Mouse (Mus musculus) forebrain, postnatal 0 days (tissue): ENCODE data around the gene BC024978. TPM values are rescaled to one million over a fixed set of nuclear protein-coding genes. Genes with fewer than 3 reads are reported as not detected.

Source experiments
- ATAC-seq: fragments of 200-750 bp; cut with Nextera tagmentation; 2 replicates; pipeline ENCODE4 v1.8.0; 2017; ENCODE audit warnings: mild to moderate bottlenecking, moderate library complexity
- DNase-seq: peaks from one replicate; pipeline ENCODE4 v3.0.0-alpha.2; 2015
- H3K27ac ChIP-seq: fragments of 300-500 bp; sonication (generic); 2 replicates; pipeline ENCODE4 v1.5.1; 2014; ENCODE audit warnings: low read depth, mild to moderate bottlenecking, antibody characterized with exemption, low read length, moderate library complexity, mixed read lengths
- H3K27me3 ChIP-seq: fragments of 300-500 bp; sonication (generic); 2 replicates; pipeline ENCODE4 v1.6.1; 2014; ENCODE audit warnings: mild to moderate bottlenecking, low read length, mixed read lengths; ENCODE audit not compliant: insufficient read depth
- H3K36me3 ChIP-seq: fragments of 300-500 bp; sonication (generic); 2 replicates; pipeline ENCODE4 v1.6.1; 2014; ENCODE audit warnings: mild to moderate bottlenecking, moderate library complexity; ENCODE audit not compliant: insufficient read depth
- H3K4me1 ChIP-seq: fragments of 300-500 bp; sonication (generic); 2 replicates; pipeline ENCODE4 v1.6.1; 2014; ENCODE audit warnings: antibody characterized with exemption; ENCODE audit not compliant: insufficient read depth
- H3K4me2 ChIP-seq: fragments of 300-500 bp; sonication (generic); 2 replicates; pipeline ENCODE4 v1.6.1; 2014; ENCODE audit warnings: low read depth, mild to moderate bottlenecking, moderate library complexity
- H3K4me3 ChIP-seq: fragments of 300-500 bp; sonication (generic); 2 replicates; pipeline ENCODE4 v1.5.1; 2014; ENCODE audit warnings: low read depth, low read length, mixed read lengths
- H3K9ac ChIP-seq: fragments of 300-500 bp; sonication (generic); 2 replicates; pipeline ENCODE4 v1.6.1; 2014; ENCODE audit warnings: mild to moderate bottlenecking
- H3K9me3 ChIP-seq: fragments of 300-500 bp; sonication (generic); 2 replicates; pipeline ENCODE4 v1.6.1; 2016; ENCODE audit warnings: low read length
- CTCF ChIP-seq: sonication (generic); IDR thresholded peaks from 2 replicates; pipeline ENCODE4 v1.5.1; 2016; ENCODE audit warnings: antibody characterized with exemption, control low read depth, low read depth
- WGBS: fragments of 180-500 bp; shearing (Covaris S2); extraction: QIAGEN DNeasy Blood & Tissue Kit; methylation state at CpG from one replicate; pipeline ENCODE4 v1.1.7; 2014; 5-methylcytosine and 5-hydroxymethylcytosine counted together
- microRNA counts: library from miRNA; unstranded; fragments of <30 nt; microRNA quantifications from one replicate; lab custom pipeline; 2015
- microRNA-seq, 2 experiments: library from miRNA; unstranded; fragments of <30 nt; microRNA quantifications; one replicate each; pipeline ENCODE4; 2016
- polyA plus RNA-seq: library from polyadenylated mRNA; unstranded; fragments of >200 nt; fragmentation: Nextera tagmentation; extraction: Ambion mirVana; gene quantifications from 2 replicates; pipeline ENCODE4 v1.2.1, GENCODE M21; 2015
- total RNA-seq: library from RNA; depleted of rRNA; stranded (reverse); fragments of >200 nt; gene quantifications from 2 replicates; pipeline ENCODE4 v1.2.3, GENCODE M21; 2014; rRNA removed

Gene BC024978
- total and polyA plus RNA-seq, 2 experiments from 2014 or later, result 2.0 to 5.7 TPM

DNA sequence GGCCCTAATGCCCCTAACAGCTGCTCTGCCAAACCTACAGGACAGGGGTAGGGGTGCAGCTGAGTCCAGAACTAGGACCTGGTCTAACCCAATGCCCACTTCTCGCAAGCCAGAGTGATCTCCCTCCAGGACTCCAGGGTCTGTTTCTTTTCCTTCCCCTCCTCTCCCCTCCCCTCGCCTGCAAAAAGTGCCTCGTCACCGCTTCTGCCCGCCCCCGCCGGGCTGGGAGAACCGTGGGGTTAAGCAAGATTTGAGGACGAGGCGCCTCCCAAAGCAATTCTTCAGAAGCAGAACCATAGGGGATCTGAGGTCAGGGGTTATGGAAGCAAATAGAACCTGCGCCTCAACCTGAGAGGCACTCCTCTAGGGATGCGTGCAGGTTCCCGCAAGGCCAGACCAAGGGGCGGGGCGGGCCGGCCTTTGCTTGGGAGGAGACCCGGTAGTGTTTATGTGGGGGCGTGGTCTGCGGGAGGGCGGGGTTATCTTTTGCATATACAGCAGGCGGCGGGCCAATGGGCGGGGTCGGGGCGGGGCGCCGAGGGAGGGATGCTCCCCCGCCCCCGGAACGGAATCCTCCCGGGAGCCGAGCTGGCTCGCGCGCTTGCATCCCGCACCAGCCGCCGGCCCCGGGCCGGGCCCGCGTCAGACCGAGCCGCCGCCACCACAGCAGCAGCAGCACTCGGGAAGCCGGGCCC, 62.8 kb downstream of the BC024978 start, which contains the start of gene Numbl:
Numbl (plus strand) TSS at position 229 of the 695 bp plus-strand sequence.
- Histone ChIP-seq H3K9me3 (no peaks in the 10 kb centered on the region), H3K27ac (peak within 1 kb of the TSS; percentile 91), H3K4me1 (peaks cover 19% of the 10 kb centered on the region; the same call in 1 of the 2 replicates), H3K36me3 (peaks cover 21% of the 10 kb centered on the region), H3K4me2 (peak within 1 kb of the TSS; percentile 81), H3K9ac (peak within 1 kb of the TSS; percentile 72), H3K27me3 (no peaks in the 10 kb centered on the region), H3K4me3 (peak within 1 kb of the TSS; percentile 87)
- ATAC-seq (peak; percentile 57), DNase-seq (peak; percentile 94)
- 3% methylated on average over 46 of the region's 47 CpGs for WGBS
- no peak for TF ChIP-seq CTCF

DNA sequence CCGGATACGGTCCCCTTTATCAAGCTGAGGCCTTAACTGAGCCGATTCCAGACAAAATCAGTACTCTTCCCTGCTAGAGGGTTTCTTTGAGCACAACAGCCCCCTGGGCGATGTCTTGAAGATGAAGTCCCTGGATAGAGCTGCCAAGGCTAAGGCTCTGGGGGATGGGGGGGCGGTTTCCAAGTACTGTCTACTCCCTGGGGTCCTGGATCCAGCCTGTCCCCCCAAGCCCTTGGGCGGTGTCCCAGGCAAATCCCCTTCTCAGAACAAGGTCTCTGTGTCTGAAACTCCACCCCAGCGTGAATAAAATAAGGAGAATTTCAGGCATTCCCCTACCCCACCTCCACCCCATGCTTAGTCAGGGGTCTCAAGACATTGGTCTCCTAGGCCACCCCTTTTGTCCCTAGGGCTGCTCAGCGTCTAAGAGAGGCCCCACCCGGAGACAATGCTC, 63.7 kb downstream of the BC024978 start:
- peak overlapping the region; percentile 81 for H3K4me2 ChIP-seq
- H3K27ac ChIP-seq, result peak overlapping the region; percentile 91
- H3K9me3 ChIP-seq, result no peaks in the 10 kb centered on the region
- H3K4me3 ChIP-seq, result peak overlapping the region; percentile 87
- peaks cover 19% of the 10 kb centered on the region; the same call in 1 of the 2 replicates for H3K4me1 ChIP-seq
- peak; percentile 64 for DNase-seq
- H3K36me3 ChIP-seq, result peaks cover 26% of the 10 kb centered on the region
- ATAC-seq, result peak; percentile 9
- no peak for TF ChIP-seq CTCF
- H3K27me3 ChIP-seq, result no peaks in the 10 kb centered on the region
- WGBS, result 1% methylated on average over 9 of the region's 9 CpGs
- peak overlapping the region; percentile 72 for H3K9ac ChIP-seq

DNA sequence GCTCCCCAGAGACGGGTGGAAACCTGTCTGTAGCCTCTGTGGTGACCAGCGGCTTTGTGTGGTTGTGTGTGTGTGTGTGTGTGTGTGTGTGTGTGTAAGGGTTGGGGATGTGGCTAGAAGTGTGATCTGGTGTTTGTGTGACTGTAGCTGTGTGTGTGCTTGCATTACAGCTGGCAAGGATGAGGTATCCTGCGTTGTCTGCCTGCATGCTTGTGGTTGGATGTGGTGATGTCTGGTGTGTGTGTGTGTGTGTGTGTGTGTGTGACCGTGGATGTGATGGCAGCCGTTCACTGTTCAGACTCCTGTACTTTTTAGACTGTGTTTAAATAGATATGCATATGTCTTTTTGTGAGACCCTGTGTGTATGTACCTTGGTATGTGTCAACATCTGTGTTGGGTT, 64.2 kb downstream of the BC024978 start:
- peak overlapping the region; percentile 81 for H3K4me2 ChIP-seq

More for the DNA sequence above, 64.2 kb downstream of the BC024978 start:
- peak; percentile 32 for ATAC-seq
- TF ChIP-seq CTCF, result no peak
- H3K9ac ChIP-seq, result peak overlapping the region; percentile 72
- no peaks in the 10 kb centered on the region for H3K9me3 ChIP-seq
- no peaks in the 10 kb centered on the region for H3K27me3 ChIP-seq
- peak; percentile 69 for DNase-seq
- H3K4me1 ChIP-seq, result peaks cover 19% of the 10 kb centered on the region; the same call in 1 of the 2 replicates
- peak overlapping the region; percentile 91 for H3K27ac ChIP-seq
- peak overlapping the region; percentile 87 for H3K4me3 ChIP-seq
- peaks cover 31% of the 10 kb centered on the region for H3K36me3 ChIP-seq
- 8% methylated on average over 5 of the region's 5 CpGs for WGBS

MicroRNAs within 50 kb of the gene (microRNA counts, 519-probe panel; counts per million panel counts)
- not detected for microRNA mmu-miR-1191 (lab: Ali Mortazavi, UCI)

Small RNAs within 50 kb of the gene (microRNA-seq; reads per million reads assigned to microRNA genes)
- gene Mir1191 (0.85 to 1.9 reads per million in 2 experiments), gene Mir3101 (0 to 0.12 reads per million in 2 experiments)

Other genes starting within 250 kb of the BC024978 start
- not detected in 2 replicates for gene Cyp2a12, start 166.7 kb upstream of the BC024978 start, total RNA-seq
- gene Cyp2a12, start 166.7 kb upstream of the BC024978 start, polyA plus RNA-seq, result not detected in 2 replicates
- gene Cyp2f2, start 75.9 kb upstream of the BC024978 start, total RNA-seq, result 1.2 TPM in 1 of 2 replicates, not detected in the other
- 0.13 and 0.27 TPM in 2 replicates for gene Cyp2f2, start 75.9 kb upstream of the BC024978 start, polyA plus RNA-seq
- gene Cyp2t4, start 42.1 kb upstream of the BC024978 start, total RNA-seq, result not detected in 2 replicates
- 0.13 and 0.34 TPM in 2 replicates for gene Cyp2t4, start 42.1 kb upstream of the BC024978 start, polyA plus RNA-seq
- gene Egln2, start 29.0 kb upstream of the BC024978 start, total RNA-seq, result 103 and 112 TPM in 2 replicates
- gene Egln2, start 29.0 kb upstream of the BC024978 start, polyA plus RNA-seq, result 85.6 and 88.3 TPM in 2 replicates
- gene Rab4b, start 16.9 kb upstream of the BC024978 start, total RNA-seq, result 66.8 and 71.6 TPM in 2 replicates
- gene Rab4b, start 16.9 kb upstream of the BC024978 start, polyA plus RNA-seq, result 125 and 138 TPM in 2 replicates
- not detected in 2 replicates for gene Gm21983, start 14.7 kb upstream of the BC024978 start, total RNA-seq
- gene Gm21983, start 14.7 kb upstream of the BC024978 start, polyA plus RNA-seq, result not detected in 2 replicates
- gene Mia, start 14.6 kb upstream of the BC024978 start, total RNA-seq, result 9.0 and 17.4 TPM in 2 replicates
- 22.5 and 32.8 TPM in 2 replicates for gene Mia, start 14.6 kb upstream of the BC024978 start, polyA plus RNA-seq
- 124 and 146 TPM in 2 replicates for gene Snrpa, start 490 bp downstream of the BC024978 start, total RNA-seq
- gene Snrpa, start 490 bp downstream of the BC024978 start, polyA plus RNA-seq, result 165 and 169 TPM in 2 replicates
- gene Itpkc, start 32.9 kb downstream of the BC024978 start, total RNA-seq, result 13.6 and 17.6 TPM in 2 replicates
- gene Itpkc, start 32.9 kb downstream of the BC024978 start, polyA plus RNA-seq, result 4.0 and 4.4 TPM in 2 replicates
- 25.0 and 26.3 TPM in 2 replicates for gene Coq8b, start 37.2 kb downstream of the BC024978 start, total RNA-seq
- gene Coq8b, start 37.2 kb downstream of the BC024978 start, polyA plus RNA-seq, result 16.5 and 19.1 TPM in 2 replicates
- 81.6 and 86.4 TPM in 2 replicates for gene Numbl, start 62.7 kb downstream of the BC024978 start, total RNA-seq
- gene Numbl, start 62.7 kb downstream of the BC024978 start, polyA plus RNA-seq, result 47.5 and 51.7 TPM in 2 replicates
- gene Ltbp4, start 141.9 kb downstream of the BC024978 start, total RNA-seq, result 13.4 and 26.7 TPM in 2 replicates
- 8.3 and 11.7 TPM in 2 replicates for gene Ltbp4, start 141.9 kb downstream of the BC024978 start, polyA plus RNA-seq
- 30.2 and 35.6 TPM in 2 replicates for gene Shkbp1, start 160.2 kb downstream of the BC024978 start, total RNA-seq
- gene Shkbp1, start 160.2 kb downstream of the BC024978 start, polyA plus RNA-seq, result 31.8 and 33.1 TPM in 2 replicates
- gene Gm20479, start 161.6 kb downstream of the BC024978 start, total RNA-seq, result not detected in 2 replicates
- gene Gm20479, start 161.6 kb downstream of the BC024978 start, polyA plus RNA-seq, result not detected in 2 replicates